14 mouse cellular contexts compared by ENCODE assay signal in genomic region chr12:55607902-55608301, GRCm38 (mm10). TPM values are rescaled to one million over a fixed set of nuclear protein-coding genes. Genes with fewer than 3 reads are reported as not detected.
DNase-seq lines count a peak whose midpoint lies in the region; ATAC-seq and TF ChIP-seq lines count a peak whose summit lies in the region.
"Had no signal": no experiment of that assay in that cellular context is flagged by ENCODE, and none has a peak within 500 bp of the region (broad histone marks: within the 10 kb centered on the region; RNA-seq: fewer than 3 reads in every experiment).

No protein-coding gene starts in this region.

- peak; percentile 77; the same call in 1 of the 2 replicates for ATAC-seq in kidney, embryonic 16.5 days (ENCODE audit: low FRiP score, low TSS enrichment)
- ATAC-seq in neural tube, embryonic 12.5 days (ENCODE audit: low FRiP score, low read depth): 0 out of 2 replicates have a peak, but pooled peaks have one; percentile 41
- ATAC-seq: activated CD4-positive, CD25-positive, alpha-beta regulatory T cell, adult 4 months; inflammation-experienced regulatory T-cells, adult 6 months; lung, postnatal 0 days had no signal

- no peak overlapping the region for H3K9ac ChIP-seq in kidney, embryonic 16.5 days (replicated peaks; ENCODE audit: low read length)
- H3K9ac ChIP-seq in neural tube, embryonic 12.5 days: no peak overlapping the region

- no peaks in the 10 kb centered on the region for H3K4me1 ChIP-seq in kidney, embryonic 16.5 days (ENCODE audit: insufficient read depth, low read length)
- peaks cover 15% of the 10 kb centered on the region for H3K4me1 ChIP-seq in embryonic facial prominence, embryonic 10.5 days
- H3K4me1 ChIP-seq in neural tube, embryonic 12.5 days: peaks cover 4% of the 10 kb centered on the region

- H3K27ac ChIP-seq in kidney, embryonic 16.5 days (ENCODE audit: low read length): no peak overlapping the region
- no peak overlapping the region for H3K27ac ChIP-seq in embryonic facial prominence, embryonic 10.5 days (replicated peaks)
- H3K27ac ChIP-seq in neural tube, embryonic 12.5 days: no peak overlapping the region

- no peaks in the 10 kb centered on the region for H3K9me3 ChIP-seq in kidney, embryonic 16.5 days (ENCODE audit: low read length)
- no peaks in the 10 kb centered on the region for H3K9me3 ChIP-seq in embryonic facial prominence, embryonic 10.5 days
- H3K9me3 ChIP-seq in neural tube, embryonic 12.5 days: no peaks in the 10 kb centered on the region

- no peak for TF ChIP-seq POLR2A in brain, embryonic 14.5 days (IDR thresholded peaks at IDR 0.05; ENCODE audit: borderline replicate concordance, extremely low read depth, insufficient read depth, insufficient read length, poor library complexity, severe bottlenecking)

- no peak overlapping the region for H3K4me2 ChIP-seq in kidney, embryonic 16.5 days (replicated peaks; ENCODE audit: low read depth, low read length)
- no peak overlapping the region for H3K4me2 ChIP-seq in neural tube, embryonic 12.5 days (replicated peaks)

- 26% methylated on average over 4 of the region's 4 CpGs for WGBS in kidney, embryonic 16.5 days
- WGBS in embryonic facial prominence, embryonic 10.5 days: 29% methylated on average over 4 of the region's 4 CpGs
- WGBS in neural tube, embryonic 12.5 days: 21% methylated on average over 4 of the region's 4 CpGs

- H3K27me3 ChIP-seq in kidney, embryonic 16.5 days (ENCODE audit: insufficient read depth, low read length): no peaks in the 10 kb centered on the region
- H3K27me3 ChIP-seq in embryonic facial prominence, embryonic 10.5 days (replicated peaks; ENCODE audit: low read depth, poor library complexity, severe bottlenecking): peaks cover 5% of the 10 kb centered on the region; the same call in 1 of the 2 replicates
- no peaks in the 10 kb centered on the region for H3K27me3 ChIP-seq in neural tube, embryonic 12.5 days (replicated peaks)

- TF ChIP-seq CTCF in brain, embryonic 14.5 days (IDR thresholded peaks at IDR 0.05; ENCODE audit: borderline replicate concordance, extremely low read depth, insufficient read depth, insufficient read length): no peak

- no peak overlapping the region for H3K4me3 ChIP-seq in kidney, embryonic 16.5 days (ENCODE audit: low read length)
- H3K4me3 ChIP-seq in embryonic facial prominence, embryonic 10.5 days: no peak overlapping the region
- H3K4me3 ChIP-seq in neural tube, embryonic 12.5 days: no peak overlapping the region
- H3K4me3 ChIP-seq: erythroblast, embryonic 14.5 days had no signal

- DNase-seq in kidney, adult 9 months: no peak
- peak; percentile 31 for DNase-seq in brain, embryonic 14.5 days (ENCODE audit: low read depth)
- peak; percentile 38 for DNase-seq in embryonic facial prominence, embryonic 10.5 days (ENCODE audit: low spot score)
- no peak for DNase-seq in cerebellum, postnatal 25 days
- DNase-seq in ovary, adult 18-20 months (ENCODE audit: low spot score): no peak
- DNase-seq: heart, adult 18-20 months; liver had no signal

- H3K36me3 ChIP-seq in kidney, embryonic 16.5 days (ENCODE audit: insufficient read depth, low read length): peaks cover 3% of the 10 kb centered on the region; the same call in 1 of the 2 replicates
- H3K36me3 ChIP-seq in embryonic facial prominence, embryonic 10.5 days (replicated peaks): no peaks in the 10 kb centered on the region
- H3K36me3 ChIP-seq in neural tube, embryonic 12.5 days: no peaks in the 10 kb centered on the region

RNA-seq across cellular contexts. Expression of gene Insm2, which starts 8.7 kb away (rescaled TPM):
- polyA plus RNA-seq in kidney, embryonic 16.5 days (2015; fragmentation: Nextera tagmentation; extraction: Ambion mirVana): 0.26 and 0.40 TPM in 2 replicates
- 1.1 and 2.0 TPM in 2 replicates for polyA plus RNA-seq in brain, embryonic 14.5 days (2012; rRNA removed)
- polyA plus RNA-seq in embryonic facial prominence, embryonic 10.5 days (2016; fragmentation: Nextera tagmentation; extraction: Ambion mirVana): 0.14 and 0.25 TPM in 2 replicates
- 1.0 and 1.6 TPM in 2 replicates for polyA plus RNA-seq in neural tube, embryonic 12.5 days (2016; fragmentation: Nextera tagmentation; extraction: Ambion mirVana)
- polyA plus RNA-seq: erythroblast, embryonic 14.5 days; large intestine, adult 2 months had no signal

RNA-seq across cellular contexts. Expression of gene Aldoart2, which starts 42.9 kb away (rescaled TPM):
- not detected in 2 replicates for polyA plus RNA-seq in kidney, embryonic 16.5 days (2015; fragmentation: Nextera tagmentation; extraction: Ambion mirVana)
- 0.07 TPM in 1 of 2 replicates, not detected in the other for polyA plus RNA-seq in brain, embryonic 14.5 days (2012; rRNA removed)
- polyA plus RNA-seq in embryonic facial prominence, embryonic 10.5 days (2016; fragmentation: Nextera tagmentation; extraction: Ambion mirVana): not detected in 2 replicates
- polyA plus RNA-seq in neural tube, embryonic 12.5 days (2016; fragmentation: Nextera tagmentation; extraction: Ambion mirVana): not detected in 2 replicates
- polyA plus RNA-seq: lung, postnatal 0 days had no signal

Comparison
In these comparisons a context has a peak if more than half of its experiments do, and no peak if none do; other contexts are left out.
1. DNase-seq: peak in brain, embryonic 14.5 days (single experiment) and embryonic facial prominence, embryonic 10.5 days (single experiment); none in kidney, adult 9 months (single experiment), cerebellum, postnatal 25 days (0 of 2) and ovary, adult 18-20 months (single experiment).